Mouse (Mus musculus) embryonic fibroblast, embryonic 13.5 days (primary cell): ENCODE data around the gene Vhl.

ENCODE experiments used
- CTCF ChIP-seq: IDR thresholded peaks from 2 replicates; pipeline ENCODE4 v1.5.1; 2011; ENCODE audit warnings: mild to moderate bottlenecking, control low read depth, low read length, moderate library complexity, borderline replicate concordance; ENCODE audit not compliant: insufficient read depth
- POLR2A ChIP-seq: IDR thresholded peaks from 2 replicates; pipeline ENCODE4 v1.6.1; 2011; ENCODE audit warnings: low read depth, mild to moderate bottlenecking, control low read depth, low read length, moderate library complexity

GRCm38 (mm10) chr6:113679993-113680566 lies 56.3 kb downstream of the Vhl start:
- no peak for TF ChIP-seq POLR2A
- TF ChIP-seq CTCF = no peak
